Mouse (Mus musculus) stomach, postnatal 0 days (tissue): ENCODE results near the gene Mettl21a.

ENCODE experiments used
- CTCF ChIP-seq: IDR thresholded peaks from 2 replicates; pipeline ENCODE4 v1.5.1; 2016; ENCODE audit warnings: antibody characterized with exemption, low read depth, mild to moderate bottlenecking, moderate library complexity
- EP300 ChIP-seq: optimal IDR thresholded peaks from 2 replicates; pipeline ENCODE3; 2016; ENCODE audit warnings: antibody characterized with exemption

DNA sequence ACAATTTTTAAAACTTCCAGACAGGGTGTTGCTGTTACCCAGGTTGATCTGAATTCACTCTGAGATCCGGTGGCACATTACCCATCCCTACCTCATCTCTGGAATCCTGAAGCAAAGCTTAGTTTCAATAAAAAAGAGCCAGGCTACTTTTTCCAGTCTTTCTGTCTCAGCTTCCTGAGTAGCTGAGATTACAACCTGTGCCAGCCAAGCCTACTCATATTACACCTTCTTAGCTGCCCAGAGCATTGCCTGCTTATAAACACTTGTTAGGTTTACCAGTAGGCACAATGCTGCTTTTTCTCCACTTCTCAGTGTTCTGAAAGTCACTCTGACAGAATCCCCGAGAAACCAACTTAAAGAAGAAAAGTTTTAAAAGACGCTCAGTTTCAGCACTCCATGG, 38.2 kb downstream of the Mettl21a start:
- TF ChIP-seq CTCF (no peak), EP300 (no peak)
